Mouse (Mus musculus): ENCODE measurements around the gene Mamdc4.

Gene Mamdc4

GRCm38 (mm10) chr2:25588227-25588907 lies 13.7 kb upstream of the Mamdc4 start:
- TF ChIP-seq GATA4 (IDR thresholded peaks at IDR 0.05; ENCODE audit: insufficient replicate concordance, low read length): no peak

GRCm38 (mm10) chr2:25587290-25587689 lies 12.6 kb upstream of the Mamdc4 start:
- TF ChIP-seq GATA4 (IDR thresholded peaks at IDR 0.05; ENCODE audit: insufficient replicate concordance, low read length): no peak

- no peak for TF ChIP-seq GATA4 (IDR thresholded peaks at IDR 0.05; ENCODE audit: insufficient replicate concordance, low read length)
These were observed 11.0 kb upstream of the Mamdc4 start for GRCm38 (mm10) chr2:25585601-25586000.

GRCm38 (mm10) chr2:25584856-25585255 lies 10.2 kb upstream of the Mamdc4 start:
- TF ChIP-seq GATA4 (IDR thresholded peaks at IDR 0.05; ENCODE audit: insufficient replicate concordance, low read length): no peak

GRCm38 (mm10) chr2:25584152-25584551 lies 9.5 kb upstream of the Mamdc4 start:
- TF ChIP-seq GATA4 (IDR thresholded peaks at IDR 0.05; ENCODE audit: insufficient replicate concordance, low read length): no peak

GRCm38 (mm10) chr2:25583571-25583970 lies 8.9 kb upstream of the Mamdc4 start:
- TF ChIP-seq GATA4 (IDR thresholded peaks at IDR 0.05; ENCODE audit: insufficient replicate concordance, low read length): no peak

GRCm38 (mm10) chr2:25583120-25583481 lies 8.5 kb upstream of the Mamdc4 start:
- no peak for TF ChIP-seq GATA4 (IDR thresholded peaks at IDR 0.05; ENCODE audit: insufficient replicate concordance, low read length)

- TF ChIP-seq GATA4 (IDR thresholded peaks at IDR 0.05; ENCODE audit: insufficient replicate concordance, low read length): no peak
These were observed 7.9 kb upstream of the Mamdc4 start for GRCm38 (mm10) chr2:25582466-25583119.

- no peak for TF ChIP-seq GATA4 (IDR thresholded peaks at IDR 0.05; ENCODE audit: insufficient replicate concordance, low read length)
These were observed 7.3 kb upstream of the Mamdc4 start for GRCm38 (mm10) chr2:25581901-25582301.

GRCm38 (mm10) chr2:25581294-25581864 lies 6.7 kb upstream of the Mamdc4 start, which contains the start of gene Ajm1:
Gene Ajm1, minus strand, starts transcription at chr2:25581757.
- TF ChIP-seq GATA4 (IDR thresholded peaks at IDR 0.05; ENCODE audit: insufficient replicate concordance, low read length): no peak

- TF ChIP-seq GATA4 (IDR thresholded peaks at IDR 0.05; ENCODE audit: insufficient replicate concordance, low read length): no peak
These were observed 6.0 kb upstream of the Mamdc4 start for GRCm38 (mm10) chr2:25580621-25581101.

- no peak for TF ChIP-seq GATA4 (IDR thresholded peaks at IDR 0.05; ENCODE audit: insufficient replicate concordance, low read length)
These were observed 5.3 kb upstream of the Mamdc4 start for GRCm38 (mm10) chr2:25579737-25580460.

- TF ChIP-seq GATA4 (IDR thresholded peaks at IDR 0.05; ENCODE audit: insufficient replicate concordance, low read length): no peak
These were observed 4.4 kb upstream of the Mamdc4 start for GRCm38 (mm10) chr2:25578796-25579736.

- no peak for TF ChIP-seq GATA4 (IDR thresholded peaks at IDR 0.05; ENCODE audit: insufficient replicate concordance, low read length)
These were observed 3.5 kb upstream of the Mamdc4 start for GRCm38 (mm10) chr2:25577951-25578795.

Measured in liver, adult (tissue).